Mouse (Mus musculus) monocyte, adult 5-6 weeks (primary cell): ENCODE data around the gene Dnajc8. TPM values are rescaled to one million over a fixed set of nuclear protein-coding genes. Genes with fewer than 3 reads are reported as not detected.
A peak's percentile ranks its signal among the peaks of the same experiment; 100 is the strongest.

ENCODE experiments used
- ATAC-seq: fragments of 153-309, 156-312 bp; replicated peaks from 2 replicates; pipeline ENCODE4 v1.8.0; 2017; ENCODE audit warnings: mild to moderate bottlenecking; ENCODE audit not compliant: low TSS enrichment, insufficient number of reproducible peaks, severe bottlenecking, poor library complexity, low FRiP score
- total RNA-seq: library from RNA; stranded (forward); fragments of 200-1000, 200-491, 200-594 nt; gene quantifications from 3 replicates; pipeline ENCODE4 v1.2.3, GENCODE M21; 2017

Gene Dnajc8
- 510 to 713 TPM (median 673 TPM) in 3 replicates for total RNA-seq

- ATAC-seq, result peak; percentile 82
Measured at GRCm38 (mm10) chr4:132535406-132536121, at the start of gene Dnajc8. Gene Dnajc8, plus strand, starts transcription at chr4:132535550.

GRCm38 (mm10) chr4:132488521-132488920 lies 46.8 kb upstream of the Dnajc8 start:
- ATAC-seq, result no peak

- ATAC-seq, result no peak
Measured at GRCm38 (mm10) chr4:132488976-132489375, 46.4 kb upstream of the Dnajc8 start.

GRCm38 (mm10) chr4:132490273-132491010 lies 44.9 kb upstream of the Dnajc8 start:
- no peak for ATAC-seq

GRCm38 (mm10) chr4:132491057-132491456 lies 44.3 kb upstream of the Dnajc8 start:
- no peak for ATAC-seq

GRCm38 (mm10) chr4:132491748-132492147 lies 43.6 kb upstream of the Dnajc8 start:
- ATAC-seq, result no peak

GRCm38 (mm10) chr4:132492178-132493060 lies 42.9 kb upstream of the Dnajc8 start:
- ATAC-seq, result no peak

GRCm38 (mm10) chr4:132494271-132494918 lies 41.0 kb upstream of the Dnajc8 start:
- ATAC-seq, result peak; percentile 98

- no peak for ATAC-seq
Measured at GRCm38 (mm10) chr4:132501639-132502038, 33.7 kb upstream of the Dnajc8 start.

GRCm38 (mm10) chr4:132503344-132503743 lies 32.0 kb upstream of the Dnajc8 start:
- ATAC-seq, result no peak

- ATAC-seq, result no peak
Measured at GRCm38 (mm10) chr4:132505034-132505738, 30.2 kb upstream of the Dnajc8 start.

GRCm38 (mm10) chr4:132505800-132506199 lies 29.6 kb upstream of the Dnajc8 start:
- ATAC-seq, result no peak

- no peak for ATAC-seq
Measured at GRCm38 (mm10) chr4:132506250-132506649, 29.1 kb upstream of the Dnajc8 start.

GRCm38 (mm10) chr4:132507210-132507609 lies 28.1 kb upstream of the Dnajc8 start:
- no peak for ATAC-seq

GRCm38 (mm10) chr4:132509621-132510296 lies 25.6 kb upstream of the Dnajc8 start:
- ATAC-seq, result no peak; the same call in 1 of the 2 replicates

- peak; percentile 95 for ATAC-seq
Measured at GRCm38 (mm10) chr4:132510352-132510798, 25.0 kb upstream of the Dnajc8 start, which contains the start of gene Sesn2. Gene Sesn2, minus strand, starts transcription at chr4:132510501.

GRCm38 (mm10) chr4:132512080-132512479 lies 23.3 kb upstream of the Dnajc8 start:
- no peak for ATAC-seq
